Mouse (Mus musculus): Measurements from ENCODE around the gene Rufy1.

Gene Rufy1

GRCm38 (mm10) chr11:50389011-50389410 is 41.9 kb downstream of the Rufy1 start:
- in situ Hi-C loops (cut with MboI; ENCODE audit: low pct_unique_long_range_greater_than_20kb in 1 of 2, low sequenced_read_pairs in 2 of 2, unreplicated experiment in 1 of 2) = no loop called here

DNA sequence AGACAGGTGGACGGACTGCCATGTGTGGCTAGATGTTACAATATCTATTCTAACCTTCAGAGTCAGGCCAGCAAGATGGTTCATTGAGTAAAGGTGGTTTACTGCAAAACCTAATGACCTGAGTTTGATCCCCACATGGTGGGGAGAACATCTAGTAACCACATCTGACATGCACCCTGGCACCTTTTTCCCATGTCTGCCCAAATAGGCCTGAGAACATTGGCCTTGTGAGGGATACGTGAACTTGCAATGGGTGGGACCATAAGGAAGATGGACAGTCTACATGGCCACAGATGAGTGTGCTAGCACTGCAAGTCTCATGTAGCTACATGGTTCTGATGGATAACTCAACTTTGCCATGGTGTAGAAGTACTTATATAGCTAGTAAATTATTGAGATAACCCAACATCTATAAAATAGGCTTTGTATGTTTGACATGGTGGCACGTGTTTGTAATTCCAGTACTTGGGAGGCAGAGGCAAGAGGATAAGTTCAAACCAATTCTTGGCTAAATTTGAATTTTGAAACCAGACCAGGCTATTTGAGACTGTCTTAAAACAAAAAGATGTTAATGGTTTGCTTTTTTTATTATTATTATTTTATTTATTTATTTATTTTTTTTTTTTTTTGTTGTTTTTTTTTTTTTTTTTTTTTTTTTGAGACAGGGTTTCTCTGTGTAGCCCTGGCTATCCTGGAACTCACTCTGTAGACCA is 42.6 kb downstream of the Rufy1 start:
- in situ Hi-C loops (cut with MboI; ENCODE audit: low pct_unique_long_range_greater_than_20kb in 1 of 2, low sequenced_read_pairs in 2 of 2, unreplicated experiment in 1 of 2) = no loop called here

DNA sequence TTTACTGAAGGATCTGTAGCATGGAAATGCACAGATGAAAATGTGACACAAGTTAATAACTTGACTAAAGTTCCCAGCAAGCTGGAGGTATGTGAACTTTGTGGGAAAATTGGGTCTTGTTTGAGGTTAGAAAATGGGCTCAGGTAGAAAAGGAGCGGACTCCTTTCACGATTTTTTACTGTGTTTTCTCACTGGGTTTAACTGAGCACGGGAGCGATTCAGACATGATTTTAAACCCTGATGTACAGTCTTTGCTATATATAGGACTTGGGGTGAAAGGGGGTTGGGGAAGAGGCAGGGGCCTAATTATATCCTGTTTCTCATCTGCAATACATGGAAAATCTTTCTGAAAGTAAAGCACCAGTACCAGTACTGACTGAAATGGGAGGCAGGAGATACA is 43.2 kb downstream of the Rufy1 start:
- in situ Hi-C loops (cut with MboI; ENCODE audit: low pct_unique_long_range_greater_than_20kb in 1 of 2, low sequenced_read_pairs in 2 of 2, unreplicated experiment in 1 of 2) = no loop called here

DNA sequence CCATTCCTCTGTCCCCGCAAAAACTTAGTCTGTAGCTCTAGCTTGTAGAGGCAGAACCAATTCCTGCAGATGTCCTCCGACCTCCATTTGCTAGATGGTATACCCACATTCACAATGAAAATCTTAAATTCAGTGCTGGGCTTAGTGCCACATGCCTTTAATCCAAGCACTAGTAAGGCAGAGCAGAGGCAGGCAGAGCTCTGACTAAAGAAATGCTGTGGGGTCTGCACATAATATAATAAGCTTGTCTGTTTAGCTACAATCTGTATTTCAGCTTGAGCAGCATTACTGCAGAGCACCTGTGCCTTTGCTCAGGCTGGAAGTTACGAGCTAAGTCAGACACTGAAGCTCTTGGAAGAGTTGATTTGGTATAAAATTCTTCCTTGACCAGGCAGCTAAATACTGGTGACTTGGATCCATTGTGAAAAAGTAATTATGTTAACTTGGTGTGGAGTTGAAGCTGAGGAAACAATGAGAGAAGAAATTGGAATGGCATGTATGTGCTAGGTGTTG is 43.7 kb downstream of the Rufy1 start:
- in situ Hi-C loops (cut with MboI; ENCODE audit: low pct_unique_long_range_greater_than_20kb in 1 of 2, low sequenced_read_pairs in 2 of 2, unreplicated experiment in 1 of 2) = no loop called here

DNA sequence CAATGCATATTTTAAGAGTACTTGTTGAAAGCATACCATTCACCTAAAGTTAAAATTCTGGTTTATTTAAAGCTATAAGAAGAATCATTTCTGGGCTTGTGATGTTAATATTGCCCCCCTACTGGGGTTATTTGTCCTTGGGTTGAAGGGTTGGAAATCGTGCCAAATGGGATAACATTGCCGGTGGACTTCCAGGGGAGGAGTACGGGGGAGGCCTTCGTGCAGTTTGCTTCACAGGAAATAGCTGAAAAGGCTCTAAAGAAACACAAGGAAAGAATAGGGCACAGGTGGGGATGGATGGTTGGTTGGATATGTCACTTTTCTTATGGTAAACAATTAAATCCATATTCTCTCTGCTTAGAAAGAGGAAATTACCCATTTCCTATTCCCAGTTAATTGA is 49.6 kb downstream of the Rufy1 start:
- in situ Hi-C loops (cut with MboI; ENCODE audit: low pct_unique_long_range_greater_than_20kb in 1 of 2, low sequenced_read_pairs in 2 of 2, unreplicated experiment in 1 of 2) = no loop called here

DNA sequence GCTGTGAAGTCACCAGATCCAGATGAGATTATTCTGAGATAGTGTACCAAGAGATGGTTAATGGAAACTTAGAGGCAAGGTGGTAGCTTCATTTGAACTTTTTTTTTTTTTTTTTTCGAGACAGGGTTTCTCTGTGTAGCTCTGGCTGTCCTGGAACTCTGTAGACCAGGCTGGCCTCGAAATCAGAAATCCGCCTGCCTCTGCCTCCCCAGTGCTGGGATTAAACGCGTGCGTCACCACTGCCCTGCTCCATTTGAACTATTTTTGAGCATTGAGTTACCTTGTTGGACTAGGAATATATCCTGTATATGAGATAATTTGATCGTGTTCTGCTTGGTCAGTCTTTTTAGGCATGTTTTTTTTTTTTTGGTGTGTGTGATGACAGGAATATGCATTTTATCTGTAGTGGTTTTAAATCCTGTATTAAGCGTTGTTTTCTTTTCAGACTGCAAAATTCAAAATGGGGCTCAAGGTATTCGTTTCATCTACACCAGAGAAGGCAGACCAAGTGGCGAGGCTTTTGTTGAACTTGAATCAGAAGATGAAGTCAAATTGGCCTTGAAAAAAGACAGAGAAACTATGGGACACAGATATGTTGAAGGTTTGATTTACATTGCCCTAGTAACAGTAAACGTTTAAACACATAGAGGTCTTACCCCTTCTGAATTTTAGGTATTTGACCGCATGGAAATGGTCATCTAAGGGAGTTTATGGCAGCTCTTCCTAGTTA is 51.7 kb downstream of the Rufy1 start:
- in situ Hi-C loops (cut with MboI; ENCODE audit: low pct_unique_long_range_greater_than_20kb in 1 of 2, low sequenced_read_pairs in 2 of 2, unreplicated experiment in 1 of 2) = no loop called here

GRCm38 (mm10) chr11:50377892-50378684 is 52.8 kb downstream of the Rufy1 start:
- in situ Hi-C loops (cut with MboI; ENCODE audit: low pct_unique_long_range_greater_than_20kb in 1 of 2, low sequenced_read_pairs in 2 of 2, unreplicated experiment in 1 of 2) = no loop called here

GRCm38 (mm10) chr11:50376911-50377891 is 53.7 kb downstream of the Rufy1 start, which contains the start of gene Hnrnph1:
Hnrnph1 (plus strand) TSS chr11:50376990.
- in situ Hi-C loops (cut with MboI; ENCODE audit: low pct_unique_long_range_greater_than_20kb in 1 of 2, low sequenced_read_pairs in 2 of 2, unreplicated experiment in 1 of 2) = no loop called here

DNA sequence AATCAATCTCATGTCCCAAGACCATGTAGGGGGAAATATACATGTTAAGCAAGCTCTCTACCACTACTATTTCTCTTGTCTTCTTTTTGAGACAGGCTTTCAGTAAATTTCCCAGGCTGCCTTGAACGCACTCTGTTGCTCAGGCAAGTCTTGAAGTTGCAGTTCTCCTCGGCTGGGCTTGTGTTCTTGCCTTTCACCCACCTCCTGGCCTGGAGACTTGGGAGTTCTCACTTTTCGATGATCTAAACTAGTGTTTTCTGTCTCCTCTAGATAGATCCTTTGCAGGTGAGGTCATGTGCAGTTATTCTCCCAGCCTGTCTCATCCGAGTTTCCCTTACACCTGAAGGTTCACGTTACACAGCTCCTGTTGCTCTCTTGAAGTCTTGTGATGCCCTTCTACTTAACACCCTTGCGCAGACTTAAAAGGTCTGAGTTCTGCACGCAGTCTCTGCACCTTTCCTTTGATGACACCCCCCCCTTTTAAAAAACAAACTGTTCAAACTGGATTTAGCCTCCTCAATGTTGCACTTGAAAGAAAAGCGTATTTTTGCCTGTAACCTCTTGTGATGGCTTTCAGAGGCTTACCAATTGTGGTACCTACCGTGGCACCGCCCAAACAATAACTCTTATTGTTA is 54.7 kb downstream of the Rufy1 start:
- in situ Hi-C loops (cut with MboI; ENCODE audit: low pct_unique_long_range_greater_than_20kb in 1 of 2, low sequenced_read_pairs in 2 of 2, unreplicated experiment in 1 of 2) = no loop called here

DNA sequence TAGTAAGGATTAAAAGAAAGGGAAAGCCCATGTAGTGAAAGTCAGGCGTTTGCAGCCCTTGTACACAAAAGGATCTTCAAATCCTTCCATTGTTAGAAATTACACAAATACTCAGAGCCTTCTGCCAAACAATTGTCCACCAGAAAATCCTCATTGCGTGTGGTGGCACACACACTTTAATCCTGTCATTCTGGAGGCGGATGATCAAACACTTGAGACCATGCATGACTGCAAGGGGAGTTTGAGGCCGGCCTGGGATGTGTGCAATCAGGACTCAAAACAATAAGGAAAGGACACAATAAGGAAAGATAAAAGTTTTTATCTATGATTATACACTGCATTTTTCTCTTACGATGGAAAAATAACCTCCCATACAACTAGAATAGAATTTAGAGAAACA is 55.5 kb downstream of the Rufy1 start:
- in situ Hi-C loops (cut with MboI; ENCODE audit: low pct_unique_long_range_greater_than_20kb in 1 of 2, low sequenced_read_pairs in 2 of 2, unreplicated experiment in 1 of 2) = no loop called here

DNA sequence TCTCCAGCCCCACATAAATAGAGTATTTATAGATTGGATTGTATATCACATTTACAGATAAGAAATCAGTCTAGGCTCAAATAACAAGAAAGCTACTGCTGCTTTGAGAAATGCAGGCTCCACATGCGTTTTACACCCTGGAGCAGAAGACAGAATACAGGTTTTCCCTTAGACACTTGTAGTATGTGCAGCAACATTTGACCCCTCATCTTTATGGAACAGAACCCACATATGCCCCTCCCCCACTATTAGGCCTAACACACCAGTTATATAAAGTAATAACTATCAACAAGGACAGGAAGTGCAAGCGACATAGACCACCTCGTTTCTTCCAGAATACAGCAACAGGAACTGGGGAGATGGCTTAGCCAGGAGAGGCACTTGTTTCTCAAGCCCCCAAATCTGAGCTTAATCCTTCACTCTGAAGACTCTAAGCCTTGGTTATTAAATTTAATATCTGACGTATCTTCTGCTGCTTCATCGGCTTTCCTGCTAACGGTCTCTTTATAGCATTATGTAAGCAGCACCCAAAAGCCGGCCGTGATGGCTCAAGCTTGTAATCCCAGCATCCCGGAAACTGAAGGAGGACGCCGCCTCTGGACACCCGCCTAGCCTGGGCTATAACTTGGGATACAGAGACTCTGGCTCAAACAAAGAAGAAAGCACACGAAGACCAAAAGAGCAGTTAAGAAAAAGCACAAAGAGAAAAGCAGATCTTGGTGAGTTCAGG is 56.5 kb downstream of the Rufy1 start:
- in situ Hi-C loops (cut with MboI; ENCODE audit: low pct_unique_long_range_greater_than_20kb in 1 of 2, low sequenced_read_pairs in 2 of 2, unreplicated experiment in 1 of 2) = loop anchor here in 1 of 2 experiments (25.0 kb wide), 1 partner anchor 387 kb away; no protein-coding TSS in a partner anchor

DNA sequence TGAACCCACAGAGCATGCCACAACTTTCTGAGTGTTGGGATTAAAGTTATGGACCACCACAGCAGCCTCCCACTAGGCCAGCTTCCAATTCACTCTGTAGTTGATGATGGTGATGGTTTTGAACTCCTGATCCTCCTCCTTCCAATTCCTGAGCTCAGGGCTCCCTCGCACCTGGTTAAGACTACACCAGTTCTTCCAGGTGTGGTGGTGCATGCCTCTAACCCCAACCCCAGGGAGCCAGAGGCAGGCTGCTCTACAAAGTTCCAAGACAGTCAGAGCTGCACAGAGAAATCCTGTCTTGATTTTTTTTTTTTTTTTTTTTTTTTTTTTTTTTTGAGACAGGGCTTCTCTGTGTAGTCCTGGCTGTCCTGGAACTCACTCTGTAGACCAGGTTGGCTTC is 57.3 kb downstream of the Rufy1 start:
- in situ Hi-C loops (cut with MboI; ENCODE audit: low pct_unique_long_range_greater_than_20kb in 1 of 2, low sequenced_read_pairs in 2 of 2, unreplicated experiment in 1 of 2) = loop anchor here in 1 of 2 experiments (25.0 kb wide), 1 partner anchor 386 kb away; no protein-coding TSS in a partner anchor

DNA sequence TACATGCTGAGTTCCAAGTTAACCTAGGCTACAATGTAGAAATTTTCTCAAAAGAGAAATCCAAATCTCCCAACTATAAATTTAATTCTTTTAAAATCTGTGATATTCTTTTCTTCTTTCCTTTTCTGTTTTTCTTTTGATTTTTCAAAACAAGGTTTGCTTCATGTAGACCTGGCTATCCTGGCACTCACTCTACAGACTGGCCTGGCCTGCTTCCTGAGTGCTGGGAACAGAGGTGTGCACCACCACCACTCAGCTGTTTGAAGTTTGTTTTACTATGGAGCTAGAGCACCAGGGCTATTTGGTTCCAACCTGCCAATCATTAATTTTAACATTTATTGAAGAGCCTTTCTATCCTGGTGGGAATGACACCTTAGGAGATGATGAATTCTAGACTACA is 57.8 kb downstream of the Rufy1 start:
- in situ Hi-C loops (cut with MboI; ENCODE audit: low pct_unique_long_range_greater_than_20kb in 1 of 2, low sequenced_read_pairs in 2 of 2, unreplicated experiment in 1 of 2) = loop anchor here in 1 of 2 experiments (25.0 kb wide), 1 partner anchor 386 kb away; no protein-coding TSS in a partner anchor

DNA sequence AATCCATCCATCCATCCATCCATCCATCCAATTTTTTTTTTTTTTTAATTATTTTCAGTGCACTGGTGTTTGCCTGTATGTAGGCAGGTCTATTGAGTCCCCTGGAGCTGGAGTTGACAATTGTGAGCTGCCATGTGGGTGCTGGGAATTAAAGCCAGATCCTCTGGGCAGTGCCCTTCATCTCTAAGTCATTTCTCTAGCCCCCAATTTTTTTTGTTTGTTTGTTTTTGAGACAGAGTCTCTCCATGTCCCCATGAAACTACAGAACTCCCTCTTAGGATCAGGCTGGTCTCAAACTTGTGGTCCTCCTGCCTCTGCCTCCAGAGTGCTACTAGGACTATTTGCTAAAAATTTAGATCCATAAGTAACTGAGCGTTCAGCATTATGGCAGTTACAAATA is 59.0 kb downstream of the Rufy1 start:
- in situ Hi-C loops (cut with MboI; ENCODE audit: low pct_unique_long_range_greater_than_20kb in 1 of 2, low sequenced_read_pairs in 2 of 2, unreplicated experiment in 1 of 2) = loop anchor here in 1 of 2 experiments (25.0 kb wide), 1 partner anchor 385 kb away; no protein-coding TSS in a partner anchor

GRCm38 (mm10) chr11:50371399-50371841 is 59.5 kb downstream of the Rufy1 start:
- in situ Hi-C loops (cut with MboI; ENCODE audit: low pct_unique_long_range_greater_than_20kb in 1 of 2, low sequenced_read_pairs in 2 of 2, unreplicated experiment in 1 of 2) = loop anchor here in 1 of 2 experiments (25.0 kb wide), 1 partner anchor 384 kb away; no protein-coding TSS in a partner anchor

GRCm38 (mm10) chr11:50370969-50371368 is 60.0 kb downstream of the Rufy1 start:
- in situ Hi-C loops (cut with MboI; ENCODE audit: low pct_unique_long_range_greater_than_20kb in 1 of 2, low sequenced_read_pairs in 2 of 2, unreplicated experiment in 1 of 2) = loop anchor here in 1 of 2 experiments (25.0 kb wide), 1 partner anchor 384 kb away; no protein-coding TSS in a partner anchor
